Mouse (Mus musculus): ENCODE measurements around the gene Hist2h2aa2.
"Not testable (repeated sequence)": the region's sequence is repeated elsewhere in the genome, so short reads cannot be mapped to it uniquely, and the experiment has no call there.

DNA sequence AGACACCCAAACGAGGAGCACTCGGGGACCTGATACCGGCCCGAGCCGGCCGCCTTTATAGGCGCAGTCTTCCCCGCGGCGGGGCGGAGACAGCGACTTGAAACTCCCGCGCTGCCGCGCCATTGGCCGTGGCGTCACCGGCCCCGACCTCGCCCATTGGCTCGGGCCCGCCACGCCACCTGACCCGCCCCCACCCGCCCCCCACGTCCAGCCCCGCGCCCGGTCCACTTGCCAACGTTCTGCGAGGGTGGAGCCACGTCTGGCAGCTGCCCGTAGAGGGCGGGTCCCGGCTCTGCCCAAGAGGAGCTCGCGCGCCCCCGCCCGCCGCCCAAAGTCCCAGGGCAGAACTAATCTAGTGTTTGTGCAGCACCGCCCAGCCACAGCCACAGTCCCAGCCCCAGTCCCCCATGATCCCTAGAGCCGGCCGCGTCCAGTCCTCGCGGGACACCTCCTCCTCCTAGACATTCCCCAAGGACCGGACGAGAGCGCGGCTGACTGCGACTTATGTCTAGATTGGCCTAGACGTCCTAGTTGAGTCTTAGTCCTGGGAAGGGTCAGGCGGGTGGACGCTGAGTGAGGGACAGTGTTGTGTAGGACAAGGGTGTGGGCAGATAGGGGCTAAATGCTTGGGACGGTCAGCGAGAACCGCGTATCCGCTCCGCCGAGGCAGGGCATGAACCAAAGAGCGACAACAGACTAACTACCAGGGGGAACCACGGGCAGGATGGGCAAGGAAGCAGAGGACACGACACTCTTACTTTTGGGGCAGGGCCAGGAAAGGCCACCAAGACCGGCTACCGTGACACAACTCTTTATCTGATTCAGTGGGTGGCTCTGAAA, 902 bp downstream of the Hist2h2aa2 start, which contains the start of gene Hist2h3c2:
- TF ChIP-seq POLR2A (IDR thresholded peaks at IDR 0.05; ENCODE audit: extremely low read depth, insufficient read depth, low read length); CTCF (IDR thresholded peaks at IDR 0.05; ENCODE audit: low read depth, low read length): not testable (repeated sequence)
